Mouse (Mus musculus): ENCODE data around the gene Srms. TPM values are rescaled to one million over a fixed set of nuclear protein-coding genes. Genes with fewer than 3 reads are reported as not detected.

The Srms gene
- polyA plus RNA-seq (2015; fragmentation: Nextera tagmentation; extraction: Ambion mirVana), result 0.17 and 0.36 TPM in 2 replicates

DNA sequence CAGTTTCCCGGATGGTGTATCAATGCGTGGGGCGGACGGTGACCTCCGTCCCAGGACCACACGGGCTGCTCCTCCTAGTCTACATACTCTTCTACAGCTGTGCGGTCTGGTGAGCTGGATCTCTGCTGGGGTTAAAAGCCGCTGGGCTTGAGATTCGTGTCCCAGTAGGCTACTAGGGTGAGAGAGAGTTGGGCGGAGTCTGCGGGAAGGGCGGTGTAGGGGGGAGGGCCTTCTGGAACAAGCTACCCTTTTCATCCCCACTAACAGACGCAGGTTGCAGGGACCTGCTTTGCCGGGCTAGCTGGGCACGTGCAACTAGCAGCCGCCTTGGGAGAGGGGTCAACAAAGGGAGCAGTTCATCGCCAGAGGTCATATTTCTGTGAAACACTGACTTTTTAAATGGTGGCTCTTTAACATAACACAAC, at the start of gene Srms:
Gene Srms, minus strand, starts transcription at position 165 of the 425 bp plus-strand sequence.
- Histone ChIP-seq H3K9ac (replicated peaks) (no peak within 1 kb of the TSS), H3K4me3 (replicated peaks) (peak within 1 kb of the TSS; percentile 29), H3K27me3 (replicated peaks) (peaks cover 36% of the 10 kb centered on the region), H3K27ac (replicated peaks) (no peak within 1 kb of the TSS), H3K9me3 (replicated peaks) (no peaks in the 10 kb centered on the region), H3K4me2 (peak within 1 kb of the TSS; percentile 55), H3K36me3 (no peaks in the 10 kb centered on the region), H3K4me1 (peaks cover 12% of the 10 kb centered on the region)
- WGBS, result 2% methylated on average over 17 of the region's 17 CpGs
- no peak for ATAC-seq (ENCODE audit: low FRiP score)

- Histone ChIP-seq H3K4me2 (no peak overlapping the region), H3K9ac (replicated peaks) (no peak overlapping the region), H3K36me3 (peaks cover 63% of the 10 kb centered on the region), H3K9me3 (replicated peaks) (no peaks in the 10 kb centered on the region), H3K4me1 (no peaks in the 10 kb centered on the region), H3K27ac (replicated peaks) (no peak overlapping the region), H3K4me3 (replicated peaks) (no peak overlapping the region), H3K27me3 (replicated peaks) (no peaks in the 10 kb centered on the region)
- 100% methylated on average over 1 of the region's 1 CpGs for WGBS
- ATAC-seq (ENCODE audit: low FRiP score), result no peak
Measured at GRCm38 (mm10) chr2:181253248-181253647, 40.3 kb upstream of the Srms start.

GRCm38 (mm10) chr2:181251841-181252240, 38.9 kb upstream of the Srms start:
- no peaks in the 10 kb centered on the region for H3K27me3 ChIP-seq (replicated peaks)
- H3K27ac ChIP-seq (replicated peaks), result no peak overlapping the region
- H3K36me3 ChIP-seq, result peaks cover 54% of the 10 kb centered on the region
- 87% methylated on average over 1 of the region's 1 CpGs for WGBS
- H3K4me2 ChIP-seq, result no peak overlapping the region
- no peak overlapping the region for H3K4me3 ChIP-seq (replicated peaks)
- ATAC-seq (ENCODE audit: low FRiP score), result no peak
- no peaks in the 10 kb centered on the region for H3K9me3 ChIP-seq (replicated peaks)
- H3K9ac ChIP-seq (replicated peaks), result no peak overlapping the region
- no peaks in the 10 kb centered on the region for H3K4me1 ChIP-seq

- no peak for ATAC-seq (ENCODE audit: low FRiP score)
- H3K4me3 ChIP-seq (replicated peaks), result no peak overlapping the region
- H3K27ac ChIP-seq (replicated peaks), result no peak overlapping the region
- H3K4me2 ChIP-seq, result no peak overlapping the region
- 90% methylated on average over 10 of the region's 10 CpGs for WGBS
- peaks cover 31% of the 10 kb centered on the region for H3K36me3 ChIP-seq
- H3K4me1 ChIP-seq, result no peaks in the 10 kb centered on the region
- no peaks in the 10 kb centered on the region for H3K27me3 ChIP-seq (replicated peaks)
- no peak overlapping the region for H3K9ac ChIP-seq (replicated peaks)
- H3K9me3 ChIP-seq (replicated peaks), result no peaks in the 10 kb centered on the region
Measured at GRCm38 (mm10) chr2:181249217-181249616, 36.2 kb upstream of the Srms start.

DNA sequence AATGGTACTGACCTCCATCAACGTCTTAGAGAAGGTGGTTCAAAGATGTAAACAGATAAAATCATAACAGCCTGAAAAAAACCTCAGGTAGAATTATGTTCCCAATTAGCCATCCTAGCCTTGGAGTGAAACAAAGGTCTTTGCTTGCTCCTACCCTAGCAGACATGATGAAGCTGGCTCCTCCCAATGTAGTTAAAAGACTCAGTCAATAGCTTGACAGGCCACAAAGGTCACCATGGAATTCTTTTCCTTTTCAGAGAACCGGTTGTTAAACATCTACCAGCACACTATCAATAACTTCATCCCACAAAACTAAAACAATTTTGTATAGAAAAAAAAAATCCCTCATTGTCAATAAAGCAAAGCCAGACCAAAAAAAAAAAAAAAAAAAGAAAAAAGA, 32.0 kb upstream of the Srms start:
- H3K27me3 ChIP-seq (replicated peaks), result no peaks in the 10 kb centered on the region
- H3K36me3 ChIP-seq, result no peaks in the 10 kb centered on the region
- no peaks in the 10 kb centered on the region; the same call in 1 of the 2 replicates for H3K4me1 ChIP-seq
- H3K9ac ChIP-seq (replicated peaks), result no peak overlapping the region
- no peaks in the 10 kb centered on the region for H3K9me3 ChIP-seq (replicated peaks)
- WGBS, result 24% methylated on average over 2 of the region's 2 CpGs
- no peak overlapping the region for H3K4me2 ChIP-seq
- H3K27ac ChIP-seq (replicated peaks), result no peak overlapping the region
- ATAC-seq (ENCODE audit: low FRiP score), result no peak
- no peak overlapping the region for H3K4me3 ChIP-seq (replicated peaks)

- Histone ChIP-seq H3K36me3 (no peaks in the 10 kb centered on the region), H3K9ac (replicated peaks) (no peak overlapping the region), H3K9me3 (replicated peaks) (no peaks in the 10 kb centered on the region), H3K4me2 (no peak overlapping the region), H3K4me3 (replicated peaks) (no peak overlapping the region), H3K27ac (replicated peaks) (no peak overlapping the region), H3K4me1 (no peaks in the 10 kb centered on the region; the same call in 1 of the 2 replicates), H3K27me3 (replicated peaks) (no peaks in the 10 kb centered on the region)
- ATAC-seq (ENCODE audit: low FRiP score), result no peak
- WGBS, result 49% methylated on average over 11 of the region's 11 CpGs
Measured at GRCm38 (mm10) chr2:181243706-181244394, 30.9 kb upstream of the Srms start.

DNA sequence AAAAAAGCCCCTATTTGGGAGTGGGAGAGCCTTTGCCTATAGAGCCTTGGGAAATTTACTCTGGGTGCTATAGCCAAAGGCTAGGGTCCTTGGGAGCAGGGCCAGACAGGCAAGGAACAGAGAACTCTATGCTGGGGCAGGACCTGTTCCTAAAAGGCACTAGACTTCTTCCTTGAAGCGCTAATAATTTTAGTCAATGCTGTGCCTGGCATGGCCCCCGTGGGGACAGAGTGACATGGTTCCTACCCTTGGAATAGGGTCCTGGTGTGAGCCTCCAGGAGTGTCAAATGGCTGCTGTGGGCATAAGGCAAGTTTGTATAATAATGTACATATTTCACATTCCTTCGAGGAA, 29.3 kb upstream of the Srms start:
- H3K4me3 ChIP-seq (replicated peaks), result no peak overlapping the region
- H3K4me1 ChIP-seq, result no peaks in the 10 kb centered on the region; the same call in 1 of the 2 replicates
- ATAC-seq (ENCODE audit: low FRiP score), result no peak
- H3K9me3 ChIP-seq (replicated peaks), result no peaks in the 10 kb centered on the region
- H3K9ac ChIP-seq (replicated peaks), result no peak overlapping the region
- no peaks in the 10 kb centered on the region for H3K27me3 ChIP-seq (replicated peaks)
- WGBS, result 63% methylated on average over 3 of the region's 3 CpGs
- no peak overlapping the region for H3K27ac ChIP-seq (replicated peaks)
- peak overlapping the region; percentile 47 for H3K4me2 ChIP-seq
- H3K36me3 ChIP-seq, result no peaks in the 10 kb centered on the region

DNA sequence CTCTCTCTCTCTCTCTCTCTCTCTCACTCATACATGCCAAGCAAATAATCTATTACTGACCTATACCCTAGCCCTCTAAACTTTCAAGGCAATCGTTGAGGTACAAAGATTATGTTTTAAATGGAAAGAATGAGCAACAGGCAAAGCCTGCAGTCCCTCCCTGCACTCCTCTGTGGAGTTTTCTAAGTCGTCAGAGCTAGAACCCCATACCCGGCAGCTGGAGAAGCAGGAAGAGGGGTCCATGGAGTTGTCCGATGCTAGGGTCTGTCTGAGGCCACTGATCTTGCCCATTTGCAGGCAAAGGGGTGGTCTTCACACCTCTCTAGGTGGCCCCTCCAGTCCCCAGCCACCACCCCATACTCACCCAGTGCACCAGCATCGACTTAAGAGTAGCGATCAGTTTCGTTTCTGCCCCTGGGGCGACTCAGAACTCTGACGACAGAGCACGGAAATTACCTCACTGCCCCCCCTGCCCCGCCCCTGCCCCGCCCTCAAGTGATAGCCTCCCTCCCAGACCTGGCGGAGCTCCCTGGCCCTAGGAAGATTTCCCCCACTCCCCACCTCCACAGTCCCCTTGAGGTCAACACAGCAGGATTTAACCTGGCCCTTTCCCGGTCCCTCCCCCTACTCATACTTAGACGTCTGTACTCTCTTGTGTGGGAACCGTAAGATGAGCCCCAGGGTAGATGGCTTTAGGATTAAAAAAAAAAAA, 28.8 kb upstream of the Srms start, which contains the start of gene Helz2:
Gene Helz2, minus strand, starts transcription at position 426 of the 712 bp plus-strand sequence.
- H3K4me2 ChIP-seq, result peak within 1 kb of the TSS; percentile 47
- H3K36me3 ChIP-seq, result no peaks in the 10 kb centered on the region
- no peak for ATAC-seq (ENCODE audit: low FRiP score)
- 13% methylated on average over 16 of the region's 16 CpGs for WGBS
- no peak within 1 kb of the TSS for H3K27ac ChIP-seq (replicated peaks)
- peak within 1 kb of the TSS; percentile 31 for H3K4me3 ChIP-seq (replicated peaks)
- no peaks in the 10 kb centered on the region for H3K9me3 ChIP-seq (replicated peaks)
- H3K9ac ChIP-seq (replicated peaks), result no peak within 1 kb of the TSS
- H3K27me3 ChIP-seq (replicated peaks), result no peaks in the 10 kb centered on the region
- H3K4me1 ChIP-seq, result no peaks in the 10 kb centered on the region; the same call in 1 of the 2 replicates

DNA sequence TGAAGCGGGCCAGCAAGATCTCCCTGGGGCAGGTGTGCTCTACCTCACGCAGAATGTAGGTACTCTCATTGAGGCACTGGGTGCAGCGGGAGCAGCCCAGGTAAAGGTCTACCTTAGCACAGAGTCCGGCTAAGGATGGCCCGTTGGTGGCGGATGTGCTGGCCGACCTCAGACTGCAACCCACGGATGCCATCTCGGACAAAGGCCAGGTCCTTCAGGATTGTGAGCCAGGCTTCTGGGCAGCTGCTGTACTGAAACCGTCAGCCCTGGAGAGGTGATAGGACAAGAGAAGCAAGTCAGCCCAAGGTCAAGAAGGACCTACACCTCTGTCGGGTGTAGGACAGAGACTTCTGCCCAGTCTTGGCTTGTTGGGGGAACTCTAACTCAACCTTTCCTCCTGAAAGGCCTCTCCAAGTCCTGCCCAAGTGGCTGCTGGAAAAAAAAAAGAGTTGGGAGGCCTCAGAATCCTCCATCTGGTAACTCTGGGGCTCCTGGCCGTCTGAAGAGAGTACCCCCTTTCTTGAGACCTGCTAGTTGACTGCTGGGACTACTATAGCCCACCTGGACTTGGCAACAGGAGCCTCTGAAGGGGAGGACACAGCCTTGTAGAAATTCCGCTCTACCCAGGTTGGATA, 27.9 kb upstream of the Srms start:
- no peak overlapping the region for H3K9ac ChIP-seq (replicated peaks)
- no peak overlapping the region for H3K4me3 ChIP-seq (replicated peaks)
- H3K27me3 ChIP-seq (replicated peaks), result no peaks in the 10 kb centered on the region
- ATAC-seq (ENCODE audit: low FRiP score), result no peak
- no peaks in the 10 kb centered on the region for H3K36me3 ChIP-seq
- WGBS, result 92% methylated on average over 13 of the region's 13 CpGs
- H3K4me2 ChIP-seq, result 0 out of 2 replicates have a peak overlapping the region, but pooled peaks have one; percentile 47
- no peaks in the 10 kb centered on the region; the same call in 1 of the 2 replicates for H3K4me1 ChIP-seq
- H3K9me3 ChIP-seq (replicated peaks), result no peaks in the 10 kb centered on the region
- H3K27ac ChIP-seq (replicated peaks), result no peak overlapping the region

DNA sequence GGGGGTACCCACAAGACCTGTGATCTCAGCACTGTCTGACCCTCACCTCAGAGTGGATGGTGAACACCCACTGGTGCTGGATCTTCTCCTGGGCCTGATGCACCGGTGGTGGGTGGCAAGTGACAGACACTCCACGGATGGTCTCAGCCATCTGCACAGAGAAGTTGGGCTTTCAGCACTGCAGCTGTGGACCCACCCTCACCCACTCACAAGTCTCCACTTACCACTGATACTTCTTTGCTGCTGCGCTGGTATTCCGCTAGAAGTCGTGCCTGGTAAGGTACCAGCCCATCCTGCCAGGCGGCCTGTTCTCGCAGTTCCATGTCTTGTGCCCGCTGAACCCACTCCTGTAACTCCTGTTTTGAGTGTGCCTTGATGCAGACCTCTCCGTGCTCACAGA, 26.3 kb upstream of the Srms start:
- WGBS, result 94% methylated on average over 9 of the region's 9 CpGs
- Histone ChIP-seq H3K27me3 (replicated peaks) (no peaks in the 10 kb centered on the region), H3K27ac (replicated peaks) (no peak overlapping the region), H3K4me2 (no peak overlapping the region), H3K36me3 (no peaks in the 10 kb centered on the region), H3K9me3 (replicated peaks) (no peaks in the 10 kb centered on the region), H3K9ac (replicated peaks) (no peak overlapping the region), H3K4me1 (no peaks in the 10 kb centered on the region; the same call in 1 of the 2 replicates), H3K4me3 (replicated peaks) (no peak overlapping the region)
- ATAC-seq (ENCODE audit: low FRiP score), result no peak

GRCm38 (mm10) chr2:181238861-181239260, 25.9 kb upstream of the Srms start:
- no peaks in the 10 kb centered on the region for H3K9me3 ChIP-seq (replicated peaks)
- 67% methylated on average over 2 of the region's 2 CpGs for WGBS
- H3K27ac ChIP-seq (replicated peaks), result no peak overlapping the region
- H3K9ac ChIP-seq (replicated peaks), result no peak overlapping the region
- no peaks in the 10 kb centered on the region; the same call in 1 of the 2 replicates for H3K4me1 ChIP-seq
- H3K4me2 ChIP-seq, result no peak overlapping the region
- no peak for ATAC-seq (ENCODE audit: low FRiP score)
- no peak overlapping the region for H3K4me3 ChIP-seq (replicated peaks)
- no peaks in the 10 kb centered on the region for H3K27me3 ChIP-seq (replicated peaks)
- no peaks in the 10 kb centered on the region for H3K36me3 ChIP-seq
